ENCODE assay signal across 21 mouse cellular contexts in genomic region chr2:141736685-141737456, GRCm38 (mm10).
DNase-seq lines count a peak whose midpoint lies in the region; ATAC-seq lines count a peak whose summit lies in the region.
"Had no signal": no experiment of that assay in that cellular context is flagged by ENCODE, and none has a peak within 500 bp of the region (broad histone marks: within the 10 kb centered on the region; RNA-seq: fewer than 3 reads in every experiment).

No protein-coding gene starts in this region.

- ATAC-seq in frontal cortex, adult (ENCODE audit: low TSS enrichment): peak; percentile 93
- ATAC-seq: forebrain, embryonic 16.5 days; hindbrain, postnatal 0 days; intestine, embryonic 16.5 days; midbrain, embryonic 15.5 days; Patski had no signal

- intact Hi-C loops in left cerebral cortex, postnatal 14 days (cut with DNase I): no loop called here

- no peak for DNase-seq in frontal cortex, postnatal 25 days (ENCODE audit: low spot score in 2 of 2)
- peak; percentile 12 for DNase-seq in right cerebral cortex, adult 18-20 months
- no peak for DNase-seq in right cerebral cortex, postnatal 14 days
- peak; percentile 17 to 36 for DNase-seq in left cerebral cortex, postnatal 14 days (ENCODE audit: low spot score in 2 of 2)
- no peak for DNase-seq in gastrocnemius, adult 8-10 months (ENCODE audit: low spot score in 2 of 2)
- DNase-seq in kidney, adult 11 months: no peak
- DNase-seq: adrenal gland, postnatal 10 days; cerebellum, adult 11 months; cerebellum, adult 9-10 months; gastrocnemius, postnatal 14 days; heart, adult 11 months; kidney, adult 9 months; kidney, postnatal 10 days; thymus, adult 18-20 months; thymus, postnatal 25 days had no signal

Comparison
In these comparisons a context has a peak if more than half of its experiments do, and no peak if none do; other contexts are left out.
1. DNase-seq: peak in right cerebral cortex, adult 18-20 months (single experiment) and left cerebral cortex, postnatal 14 days (2 of 2); none in frontal cortex, postnatal 25 days (0 of 2), right cerebral cortex, postnatal 14 days (single experiment), gastrocnemius, adult 8-10 months (0 of 2) and kidney, adult 11 months (single experiment).